Mouse (Mus musculus) stomach, postnatal 0 days (tissue): ENCODE measurements around the gene Hsf4. TPM values are rescaled to one million over a fixed set of nuclear protein-coding genes. Genes with fewer than 3 reads are reported as not detected.

Experiments
- ATAC-seq: fragments of 200-750 bp; cut with Nextera tagmentation; 2 replicates; pipeline ENCODE4 v1.8.0; 2017; ENCODE audit not compliant: low FRiP score, low TSS enrichment
- DNase-seq: peaks from one replicate; pipeline ENCODE4 v3.0.0-alpha.2; 2016; ENCODE audit warnings: low spot score
- H3K27ac ChIP-seq: fragments of 300-500 bp; sonication (generic); replicated peaks from 2 replicates; pipeline ENCODE4 v1.5.1; 2014; ENCODE audit warnings: mild to moderate bottlenecking, control low read depth
- H3K27me3 ChIP-seq: fragments of 300-500 bp; sonication (generic); 2 replicates; pipeline ENCODE4 v1.6.1; 2014; ENCODE audit warnings: low read length; ENCODE audit not compliant: control insufficient read depth, insufficient read depth
- H3K36me3 ChIP-seq: fragments of 300-500 bp; sonication (generic); 2 replicates; pipeline ENCODE4 v1.6.1; 2014; ENCODE audit warnings: low read length, mixed read lengths; ENCODE audit not compliant: control insufficient read depth, insufficient read depth
- H3K4me1 ChIP-seq: fragments of 300-500 bp; sonication (generic); replicated peaks from 2 replicates; pipeline ENCODE4 v1.6.1; 2014; ENCODE audit warnings: antibody characterized with exemption; ENCODE audit not compliant: control insufficient read depth, insufficient read depth
- H3K4me2 ChIP-seq: fragments of 300-500 bp; sonication (generic); replicated peaks from 2 replicates; pipeline ENCODE4 v1.6.1; 2014; ENCODE audit warnings: low read depth, mild to moderate bottlenecking, control low read depth, moderate library complexity
- H3K4me3 ChIP-seq: fragments of 300-500 bp; sonication (generic); 2 replicates; pipeline ENCODE4 v1.5.1; 2014; ENCODE audit warnings: low read depth, low read length, control low read depth
- H3K9ac ChIP-seq: fragments of 300-500 bp; sonication (generic); 2 replicates; pipeline ENCODE4 v1.6.1; 2014; ENCODE audit warnings: mild to moderate bottlenecking, low read length, control low read depth, mixed read lengths
- H3K9me3 ChIP-seq: fragments of 300-500 bp; sonication (generic); 2 replicates; pipeline ENCODE4 v1.6.1; 2016; ENCODE audit warnings: low read length; ENCODE audit not compliant: control insufficient read depth
- CTCF ChIP-seq: IDR thresholded peaks from 2 replicates; pipeline ENCODE4 v1.5.1; 2016; ENCODE audit warnings: antibody characterized with exemption, low read depth, mild to moderate bottlenecking, moderate library complexity
- EP300 ChIP-seq: optimal IDR thresholded peaks from 2 replicates; pipeline ENCODE3; 2016; ENCODE audit warnings: antibody characterized with exemption
- WGBS: fragments of 180-500 bp; shearing (Covaris S2); extraction: QIAGEN DNeasy Blood & Tissue Kit; methylation state at CpG from one replicate; pipeline ENCODE4 v1.1.7; 2014; 5-methylcytosine and 5-hydroxymethylcytosine counted together
- polyA plus RNA-seq: library from polyadenylated mRNA; unstranded; fragments of >200 nt; fragmentation: Nextera tagmentation; extraction: Ambion mirVana; gene quantifications from 2 replicates; pipeline ENCODE4 v1.2.1, GENCODE M21; 2015

Gene Hsf4
- polyA plus RNA-seq: 0.23 and 0.34 TPM in 2 replicates

DNA sequence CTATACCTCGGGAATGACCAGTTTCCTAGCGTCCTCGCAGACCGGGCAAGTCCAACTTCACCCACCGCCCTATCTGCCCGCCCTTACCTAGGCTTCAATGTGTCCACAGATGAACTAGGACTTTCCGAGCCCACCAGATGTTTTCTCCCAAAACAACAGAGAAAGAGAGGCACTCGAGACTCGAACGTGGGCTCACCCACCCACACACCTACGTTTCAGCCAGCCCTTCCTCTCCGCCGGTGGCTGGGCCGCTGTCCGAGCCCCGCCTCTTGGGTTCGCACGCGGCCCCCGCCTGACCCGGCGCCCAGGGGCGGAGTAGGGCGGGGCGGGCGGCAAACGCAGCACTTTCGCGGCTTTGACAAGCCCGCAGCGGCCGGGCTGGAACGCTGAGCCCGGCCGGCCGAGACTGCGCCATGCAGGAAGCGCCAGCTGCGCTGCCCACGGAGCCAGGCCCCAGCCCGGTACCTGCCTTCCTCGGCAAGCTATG lies at the start of gene Hsf4:
Gene Hsf4, plus strand, starts transcription at position 341 of the 487 bp plus-strand sequence.
- Histone ChIP-seq H3K4me3 (peak within 1 kb of the TSS; percentile 40), H3K4me2 (peak within 1 kb of the TSS; percentile 73), H3K9ac (peak within 1 kb of the TSS; percentile 48), H3K27ac (no peak within 1 kb of the TSS; the same call in 1 of the 2 replicates), H3K36me3 (no peaks in the 10 kb centered on the region; the same call in 1 of the 2 replicates), H3K9me3 (no peaks in the 10 kb centered on the region), H3K27me3 (peaks cover 4% of the 10 kb centered on the region; the same call in 1 of the 2 replicates), H3K4me1 (0 out of 2 replicates have a peak, but pooled peaks cover 9% of the 10 kb centered on the region)
- DNase-seq (peak; percentile 74), ATAC-seq (peak; percentile 45)
- WGBS: 2% methylated on average over 42 of the region's 42 CpGs
- TF ChIP-seq CTCF: no peak
- no peak for TF ChIP-seq EP300

DNA sequence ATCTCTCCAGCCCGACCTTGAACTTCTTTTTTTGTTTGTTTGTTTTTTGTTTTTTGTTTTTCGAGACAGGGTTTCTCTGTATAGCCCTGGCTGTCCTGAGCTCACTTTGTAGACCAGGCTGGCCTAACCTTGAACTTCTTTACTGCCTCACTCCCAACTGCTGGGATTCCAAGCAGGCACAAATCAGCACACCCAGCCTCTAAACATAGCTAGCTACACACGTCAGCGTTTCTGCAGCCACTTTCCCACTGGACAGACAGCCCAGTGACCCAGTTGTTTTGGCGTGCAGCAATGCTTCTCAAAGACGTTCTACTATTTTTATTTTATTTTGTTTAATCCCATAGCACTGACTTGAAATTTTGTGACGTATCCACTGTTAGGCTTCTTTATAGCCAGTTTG lies 45.8 kb upstream of the Hsf4 start:
- WGBS: 73% methylated on average over 7 of the region's 7 CpGs
- Histone ChIP-seq H3K27me3 (no peaks in the 10 kb centered on the region), H3K9ac (no peak overlapping the region), H3K27ac (peak overlapping the region; percentile 94), H3K9me3 (no peaks in the 10 kb centered on the region), H3K36me3 (no peaks in the 10 kb centered on the region), H3K4me2 (peak overlapping the region; percentile 84; the same call in 1 of the 2 replicates), H3K4me1 (peaks cover 5% of the 10 kb centered on the region), H3K4me3 (no peak overlapping the region)
- TF ChIP-seq CTCF: no peak
- TF ChIP-seq EP300: no peak
- DNase-seq (no peak), ATAC-seq (no peak)

- no peak for TF ChIP-seq EP300
- peak; percentile 16; the same call in 1 of the 2 replicates for TF ChIP-seq CTCF
- Histone ChIP-seq H3K4me3 (peak within 1 kb of the TSS; percentile 90), H3K27me3 (no peaks in the 10 kb centered on the region), H3K4me2 (peak within 1 kb of the TSS; percentile 84), H3K4me1 (peaks cover 5% of the 10 kb centered on the region), H3K9me3 (no peaks in the 10 kb centered on the region), H3K27ac (peak within 1 kb of the TSS; percentile 95), H3K36me3 (no peaks in the 10 kb centered on the region), H3K9ac (peak within 1 kb of the TSS; percentile 86)
- WGBS: 2% methylated on average over 34 of the region's 34 CpGs
- DNase-seq (peak; percentile 98), ATAC-seq (peak; percentile 93)
These were observed 45.0 kb upstream of the Hsf4 start, which contains the start of gene D230025D16Rik for GRCm38 (mm10) chr8:105224413-105225271. Gene D230025D16Rik, plus strand, starts transcription at chr8:105225145.

DNA sequence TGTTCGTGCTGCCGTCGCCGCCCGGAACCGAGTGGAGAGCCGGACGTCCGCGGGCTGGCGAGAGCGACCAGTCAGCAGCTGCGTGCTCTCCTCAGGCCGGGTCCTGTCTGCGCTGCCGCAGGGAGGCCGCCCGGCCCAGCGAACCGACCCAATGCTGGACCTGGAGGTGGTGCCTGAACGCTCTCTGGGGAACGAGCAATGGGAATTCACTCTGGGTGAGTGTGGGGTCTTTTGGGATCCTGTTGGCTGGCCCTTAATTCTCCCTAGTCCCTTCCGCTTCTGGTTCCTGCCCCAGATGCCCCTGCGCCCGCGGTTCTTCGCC lies 44.4 kb upstream of the Hsf4 start:
- no peak for DNase-seq
- no peaks in the 10 kb centered on the region for H3K9me3 ChIP-seq
- ATAC-seq: no peak
- no peaks in the 10 kb centered on the region for H3K27me3 ChIP-seq
- no peak for TF ChIP-seq EP300
- no peak for TF ChIP-seq CTCF
- H3K4me3 ChIP-seq: peak overlapping the region; percentile 90
- H3K4me2 ChIP-seq: peak overlapping the region; percentile 84
- WGBS: under 1% methylated on average over 27 of the region's 27 CpGs
- no peaks in the 10 kb centered on the region for H3K36me3 ChIP-seq
- H3K27ac ChIP-seq: peak overlapping the region; percentile 95
- H3K9ac ChIP-seq: peak overlapping the region; percentile 86
- H3K4me1 ChIP-seq: peaks cover 5% of the 10 kb centered on the region

DNA sequence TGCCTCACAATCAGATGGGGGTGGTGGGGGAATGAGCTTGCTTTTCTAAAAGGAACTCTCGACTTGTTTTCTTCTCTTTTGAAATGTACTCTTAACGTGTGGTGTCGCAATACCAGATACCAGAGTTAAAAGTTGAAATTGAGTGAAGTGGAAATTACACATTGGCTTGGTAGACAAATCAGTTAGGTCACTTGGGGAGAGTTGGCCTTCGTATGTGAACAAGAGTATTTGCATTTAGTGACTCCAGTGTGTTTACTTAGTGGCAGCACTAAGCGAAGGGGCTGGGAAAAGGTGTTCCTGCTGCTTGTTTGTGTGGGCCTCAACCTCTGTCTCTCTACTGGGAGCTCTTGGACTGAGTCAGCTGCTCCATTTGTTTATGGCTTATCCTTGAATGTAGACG lies 43.7 kb upstream of the Hsf4 start:
- Histone ChIP-seq H3K9ac (peak overlapping the region; percentile 86), H3K36me3 (no peaks in the 10 kb centered on the region), H3K27ac (peak overlapping the region; percentile 95), H3K4me1 (peaks cover 5% of the 10 kb centered on the region), H3K9me3 (no peaks in the 10 kb centered on the region), H3K4me2 (peak overlapping the region; percentile 84), H3K4me3 (peak overlapping the region; percentile 90), H3K27me3 (no peaks in the 10 kb centered on the region)
- TF ChIP-seq CTCF (no peak), EP300 (no peak)
- DNase-seq (peak; percentile 59), ATAC-seq (peak; percentile 87)
- 7% methylated on average over 6 of the region's 6 CpGs for WGBS
